Mouse (Mus musculus) gastrocnemius, postnatal 25 days (tissue): ENCODE results near the gene Nek10. TPM values are rescaled to one million over a fixed set of nuclear protein-coding genes. Genes with fewer than 3 reads are reported as not detected.
"Not testable (repeated sequence)": the region's sequence is repeated elsewhere in the genome, so short reads cannot be mapped to it uniquely, and the experiment has no call there.

Experiments
- DNase-seq: peaks from one replicate; pipeline ENCODE4 v3.0.0; 2022
- total RNA-seq, 2 experiments: library from RNA; stranded (reverse); gene quantifications; 1 replicate in 1 of 2; 2 replicates in 1 of 2; pipeline ENCODE4 v1.2.3; 2021

Nek10 gene
- total RNA-seq, 2 experiments from 2014 or later: 0.03 TPM

- no peak for DNase-seq
Observed at GRCm38 (mm10) chr14:14871121-14871520, 67.9 kb downstream of the Nek10 start.

GRCm38 (mm10) chr14:14871700-14872099 lies 68.5 kb downstream of the Nek10 start:
- DNase-seq: no peak

- no peak for DNase-seq
Observed at GRCm38 (mm10) chr14:14893932-14894652, 90.9 kb downstream of the Nek10 start.

- DNase-seq: no peak
Observed at GRCm38 (mm10) chr14:14894776-14895175, 91.6 kb downstream of the Nek10 start.

GRCm38 (mm10) chr14:14895363-14895762 lies 92.1 kb downstream of the Nek10 start:
- no peak for DNase-seq

GRCm38 (mm10) chr14:14896399-14897136 lies 93.4 kb downstream of the Nek10 start:
- no peak for DNase-seq

GRCm38 (mm10) chr14:14904750-14905529 lies 101.7 kb downstream of the Nek10 start:
- peak; percentile 14 for DNase-seq

GRCm38 (mm10) chr14:14905530-14905852 lies 102.3 kb downstream of the Nek10 start:
- no peak for DNase-seq

- DNase-seq: no peak
Observed at GRCm38 (mm10) chr14:14925615-14926014, 122.4 kb downstream of the Nek10 start.

GRCm38 (mm10) chr14:14927559-14927958 lies 124.3 kb downstream of the Nek10 start:
- no peak for DNase-seq

GRCm38 (mm10) chr14:14934977-14935376 lies 131.8 kb downstream of the Nek10 start:
- no peak for DNase-seq

- DNase-seq: no peak
Observed at GRCm38 (mm10) chr14:14945930-14946329, 142.7 kb downstream of the Nek10 start.

GRCm38 (mm10) chr14:14949023-14949422 lies 145.8 kb downstream of the Nek10 start:
- no peak for DNase-seq

- no peak for DNase-seq
Observed at GRCm38 (mm10) chr14:14951808-14952207, 148.6 kb downstream of the Nek10 start.

- no peak for DNase-seq
Observed at GRCm38 (mm10) chr14:14959780-14960440, 156.7 kb downstream of the Nek10 start.

GRCm38 (mm10) chr14:14960441-14960988 lies 157.3 kb downstream of the Nek10 start:
- DNase-seq: no peak

- DNase-seq: no peak
Observed at GRCm38 (mm10) chr14:14970633-14971032, 167.4 kb downstream of the Nek10 start.

- DNase-seq: no peak
Observed at GRCm38 (mm10) chr14:14971056-14971455, 167.8 kb downstream of the Nek10 start.

GRCm38 (mm10) chr14:14974156-14974555 lies 170.9 kb downstream of the Nek10 start:
- no peak for DNase-seq

GRCm38 (mm10) chr14:14984106-14984505 lies 180.9 kb downstream of the Nek10 start:
- DNase-seq: not testable (repeated sequence)

- DNase-seq: peak; percentile 15
Observed at GRCm38 (mm10) chr14:14984710-14985647, 181.8 kb downstream of the Nek10 start.
